Mouse (Mus musculus) limb, embryonic 12.5 days (tissue): ENCODE results near the gene Olfr1161. TPM values are rescaled to one million over a fixed set of nuclear protein-coding genes. Genes with fewer than 3 reads are reported as not detected.
"Not testable (repeated sequence)": the region's sequence is repeated elsewhere in the genome, so short reads cannot be mapped to it uniquely, and the experiment has no call there.

Experiments used
- ATAC-seq: fragments of 200-750 bp; cut with Nextera tagmentation; 2 replicates; pipeline ENCODE4 v1.8.0; 2017; ENCODE audit warnings: low read depth, moderate TSS enrichment; ENCODE audit not compliant: insufficient number of reproducible peaks, insufficient read depth, low FRiP score, low TSS enrichment
- H3K27ac ChIP-seq: fragments of 300-500 bp; sonication (generic); 2 replicates; pipeline ENCODE4 v1.5.1; 2016; ENCODE audit warnings: mild to moderate bottlenecking, moderate library complexity
- H3K27me3 ChIP-seq: fragments of 300-500 bp; sonication (generic); 2 replicates; pipeline ENCODE4 v1.6.1; 2016; ENCODE audit warnings: mild to moderate bottlenecking, moderate library complexity
- H3K36me3 ChIP-seq: fragments of 300-500 bp; sonication (generic); 2 replicates; pipeline ENCODE4 v1.6.1; 2016; ENCODE audit warnings: mild to moderate bottlenecking, moderate library complexity
- H3K4me1 ChIP-seq: fragments of 300-500 bp; sonication (generic); replicated peaks from 2 replicates; pipeline ENCODE4 v1.6.1; 2016
- H3K4me2 ChIP-seq: fragments of 300-500 bp; sonication (generic); 2 replicates; pipeline ENCODE4 v1.6.1; 2016; ENCODE audit warnings: mild to moderate bottlenecking, moderate library complexity
- H3K4me3 ChIP-seq: fragments of 300-500 bp; sonication (generic); replicated peaks from 2 replicates; pipeline ENCODE4 v1.5.1; 2016; ENCODE audit warnings: mild to moderate bottlenecking
- H3K9ac ChIP-seq: fragments of 300-500 bp; sonication (generic); replicated peaks from 2 replicates; pipeline ENCODE4 v1.6.1; 2016; ENCODE audit warnings: mild to moderate bottlenecking, moderate library complexity
- H3K9me3 ChIP-seq: fragments of 300-500 bp; sonication (generic); 2 replicates; pipeline ENCODE4 v1.6.1; 2016; ENCODE audit warnings: mild to moderate bottlenecking, moderate library complexity
- WGBS: fragments of 180-500 bp; shearing (Covaris S2); methylation state at CpG from one replicate; pipeline ENCODE4 v1.1.7; 2016; 5-methylcytosine and 5-hydroxymethylcytosine counted together
- polyA plus RNA-seq: library from polyadenylated mRNA; unstranded; fragments of >200 nt; fragmentation: Nextera tagmentation; extraction: Ambion mirVana; gene quantifications from 2 replicates; pipeline ENCODE4 v1.2.1, GENCODE M21; 2016

Gene Olfr1161
- polyA plus RNA-seq: not detected in 2 replicates

GRCm38 (mm10) chr2:88022474-88022873, at the start of gene Olfr1161:
Olfr1161 (plus strand) TSS chr2:88022774.
- 89% methylated on average over 1 of the region's 1 CpGs for WGBS
- not testable (repeated sequence) for H3K4me3 ChIP-seq, ATAC-seq, H3K27ac ChIP-seq, H3K27me3 ChIP-seq, H3K9ac ChIP-seq, H3K4me2 ChIP-seq, H3K9me3 ChIP-seq, H3K36me3 ChIP-seq, H3K4me1 ChIP-seq

DNA sequence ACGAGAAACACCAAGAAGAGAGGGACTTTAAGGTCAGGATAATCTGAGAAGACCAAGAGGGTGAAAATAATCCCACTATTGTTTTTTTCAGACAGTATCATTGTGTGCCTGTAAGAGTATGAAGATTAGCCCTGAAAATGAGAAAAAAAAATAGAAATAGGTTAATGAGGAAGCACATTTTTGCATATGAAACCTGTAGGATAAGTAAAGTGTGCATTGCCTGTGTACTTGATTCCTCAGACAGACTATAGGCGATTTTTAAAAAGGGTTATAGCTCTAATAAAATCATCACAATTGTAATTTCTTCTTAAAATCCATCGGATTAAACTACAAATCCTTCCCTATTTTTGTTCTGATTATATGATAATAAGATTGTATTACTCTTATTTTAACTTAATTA, 48.0 kb upstream of the Olfr1161 start, which contains the start of gene Olfr74:
Gene Olfr74 (minus strand): TSS at position 101 of the 400 bp plus-strand sequence.
- ATAC-seq: no peak
- Histone ChIP-seq H3K27ac (no peak within 1 kb of the TSS), H3K9me3 (no peaks in the 10 kb centered on the region), H3K4me2 (no peak within 1 kb of the TSS), H3K4me1 (no peaks in the 10 kb centered on the region), H3K4me3 (no peak within 1 kb of the TSS), H3K9ac (no peak within 1 kb of the TSS), H3K27me3 (no peaks in the 10 kb centered on the region), H3K36me3 (no peaks in the 10 kb centered on the region)
- WGBS: 75% methylated on average over 3 of the region's 3 CpGs

DNA sequence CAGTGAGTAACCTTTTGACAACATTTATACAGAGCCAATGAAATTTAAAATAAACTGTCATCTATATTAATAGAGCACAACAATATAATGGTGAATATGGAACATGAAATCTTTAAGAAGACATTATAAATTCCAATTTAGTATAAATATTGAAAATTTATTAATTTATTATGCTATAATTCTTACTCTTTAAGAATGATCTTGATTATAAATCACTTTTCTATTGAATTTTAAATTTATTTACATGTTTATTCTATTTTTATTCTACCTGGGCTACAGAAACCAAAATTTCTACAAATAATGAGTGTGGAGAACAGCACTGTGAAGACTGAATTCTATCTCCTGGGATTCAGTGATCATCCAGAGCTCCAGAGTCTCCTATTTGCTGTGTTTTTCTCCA, 32.8 kb upstream of the Olfr1161 start, which contains the start of gene Olfr1158:
Gene Olfr1158 (plus strand): TSS at position 301 of the 400 bp plus-strand sequence.
- ATAC-seq: no peak
- Histone ChIP-seq H3K27me3 (no peaks in the 10 kb centered on the region), H3K4me3 (no peak within 1 kb of the TSS), H3K9me3 (no peaks in the 10 kb centered on the region), H3K27ac (no peak within 1 kb of the TSS), H3K9ac (no peak within 1 kb of the TSS), H3K4me1 (no peaks in the 10 kb centered on the region), H3K4me2 (no peak within 1 kb of the TSS), H3K36me3 (no peaks in the 10 kb centered on the region)

DNA sequence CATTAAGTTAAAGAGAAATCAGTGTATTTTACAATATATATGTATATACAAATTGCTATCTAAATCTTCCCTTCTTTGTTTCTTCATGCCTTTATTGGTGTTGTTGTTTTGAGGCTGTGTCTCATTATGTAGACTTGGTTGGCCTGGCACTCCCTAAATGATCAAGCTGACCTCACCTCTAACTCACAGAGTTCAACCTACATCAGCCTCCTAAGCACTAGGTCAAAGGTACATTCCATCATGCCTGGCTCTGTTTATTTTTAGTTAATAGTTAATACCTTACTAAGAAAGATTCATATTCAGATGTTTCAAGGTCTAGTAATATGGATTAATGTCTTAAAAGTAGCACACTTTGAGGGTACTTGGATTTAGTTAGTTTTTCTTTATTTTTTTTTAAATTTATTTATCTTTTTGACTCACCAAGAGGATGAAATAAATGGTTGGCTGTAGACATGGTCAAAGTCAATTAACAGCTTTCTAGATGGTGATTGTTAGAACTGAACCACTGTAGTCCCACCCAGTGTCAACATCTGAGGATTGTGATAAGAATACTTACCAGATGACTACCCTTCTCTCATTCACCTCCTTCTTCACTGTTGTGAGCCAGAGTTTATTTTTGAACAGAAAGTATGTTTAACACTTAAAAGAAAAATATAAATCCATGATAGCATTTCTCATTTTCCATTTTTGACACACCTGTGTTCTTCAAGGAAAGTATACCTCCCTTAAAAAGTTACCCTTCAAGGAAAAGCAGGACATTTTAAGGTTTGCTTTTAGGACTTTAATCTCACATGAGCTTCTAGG, 14.9 kb upstream of the Olfr1161 start, which contains the start of gene Olfr1160:
Gene Olfr1160 (minus strand): TSS at position 754 of the 804 bp plus-strand sequence.
- Histone ChIP-seq H3K27me3 (no peaks in the 10 kb centered on the region), H3K36me3 (no peaks in the 10 kb centered on the region), H3K4me3 (no peak within 1 kb of the TSS), H3K27ac (no peak within 1 kb of the TSS), H3K9ac (no peak within 1 kb of the TSS), H3K9me3 (no peaks in the 10 kb centered on the region), H3K4me1 (no peaks in the 10 kb centered on the region), H3K4me2 (no peak within 1 kb of the TSS)
- no peak for ATAC-seq

DNA sequence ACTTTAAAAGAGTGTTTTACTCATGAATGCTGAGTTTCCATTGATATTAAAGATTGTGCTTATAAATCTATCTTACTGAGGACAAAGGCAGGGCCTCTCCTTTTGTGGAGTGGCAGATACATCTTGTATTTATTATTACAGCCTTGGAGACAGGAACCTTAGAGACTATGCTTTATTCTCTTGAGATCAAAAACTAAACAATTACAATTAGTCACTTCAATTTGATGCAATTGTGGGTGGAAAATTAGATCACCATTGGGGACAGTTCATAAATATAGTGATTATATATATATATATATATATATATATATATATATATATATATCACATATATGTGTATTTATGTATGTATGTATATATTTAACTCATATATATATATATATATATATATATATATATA, 15.0 kb downstream of the Olfr1161 start, which contains the start of gene Olfr73:
Gene Olfr73 (minus strand): TSS at position 101 of the 400 bp plus-strand sequence.
- H3K36me3 ChIP-seq: no peaks in the 10 kb centered on the region
- H3K27ac ChIP-seq: no peak within 1 kb of the TSS
- no peak within 1 kb of the TSS for H3K4me2 ChIP-seq
- H3K4me3 ChIP-seq: no peak within 1 kb of the TSS
- H3K9ac ChIP-seq: no peak within 1 kb of the TSS
- no peaks in the 10 kb centered on the region for H3K27me3 ChIP-seq
- no peaks in the 10 kb centered on the region for H3K4me1 ChIP-seq
- no peaks in the 10 kb centered on the region for H3K9me3 ChIP-seq
- no peak for ATAC-seq

DNA sequence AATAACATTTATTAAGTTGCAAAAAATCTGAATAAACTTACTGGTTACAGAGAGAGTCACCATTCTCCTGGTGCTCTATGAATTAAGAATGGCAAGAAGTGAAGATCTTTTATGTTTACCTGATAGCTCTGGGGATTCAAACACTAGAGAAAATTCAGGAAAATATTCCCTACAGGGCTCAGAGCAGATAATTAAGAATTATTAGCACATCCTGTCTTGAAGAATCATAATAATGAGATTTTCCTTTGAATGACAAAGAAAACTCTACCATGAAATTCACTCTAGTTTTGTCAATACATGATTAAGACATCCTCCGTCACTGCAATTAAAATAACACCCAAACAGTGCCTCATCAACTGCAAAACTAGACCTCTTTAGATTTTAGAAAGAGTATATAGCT, 28.5 kb downstream of the Olfr1161 start, which contains the start of gene Olfr1162:
Gene Olfr1162 (minus strand): TSS at position 101 of the 400 bp plus-strand sequence.
- H3K27me3 ChIP-seq: no peaks in the 10 kb centered on the region
- H3K4me2 ChIP-seq: no peak within 1 kb of the TSS
- H3K9ac ChIP-seq: no peak within 1 kb of the TSS
- no peak for ATAC-seq
- H3K9me3 ChIP-seq: no peaks in the 10 kb centered on the region
- no peak within 1 kb of the TSS for H3K27ac ChIP-seq
- 82% methylated on average over 1 of the region's 1 CpGs for WGBS
- H3K4me3 ChIP-seq: no peak within 1 kb of the TSS
- no peaks in the 10 kb centered on the region for H3K36me3 ChIP-seq
- no peaks in the 10 kb centered on the region for H3K4me1 ChIP-seq

GRCm38 (mm10) chr2:88063587-88063986, 41.0 kb downstream of the Olfr1161 start:
- Histone ChIP-seq H3K4me1 (no peaks in the 10 kb centered on the region), H3K9ac (no peak overlapping the region), H3K4me2 (no peak overlapping the region), H3K27me3 (no peaks in the 10 kb centered on the region), H3K4me3 (no peak overlapping the region), H3K27ac (no peak overlapping the region), H3K36me3 (no peaks in the 10 kb centered on the region), H3K9me3 (0 out of 2 replicates have a peak, but pooled peaks cover 9% of the 10 kb centered on the region)
- 75% methylated on average over 2 of the region's 2 CpGs for WGBS
- ATAC-seq: no peak

DNA sequence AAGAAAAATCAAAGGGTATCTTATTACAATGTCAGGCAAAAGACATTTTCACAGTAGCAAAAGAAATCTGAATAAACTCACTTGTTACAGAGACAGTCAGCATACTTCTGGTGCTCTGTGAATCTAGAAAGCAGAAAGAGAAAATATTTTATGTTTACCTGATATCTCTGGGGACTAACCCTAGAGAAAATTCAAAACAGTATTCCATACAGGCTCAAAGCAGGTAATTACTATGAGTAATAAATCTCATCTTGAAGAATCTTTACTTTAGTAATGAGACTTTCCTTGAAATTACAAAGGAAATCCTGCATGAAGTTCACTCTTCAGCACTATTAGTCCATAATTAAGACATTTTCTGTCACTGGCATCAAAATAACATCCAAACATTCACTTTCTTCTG, 49.2 kb downstream of the Olfr1161 start, which contains the start of gene Olfr1163:
Gene Olfr1163 (minus strand): TSS at position 101 of the 400 bp plus-strand sequence.
- Histone ChIP-seq H3K9me3 (no peaks in the 10 kb centered on the region), H3K4me2 (no peak within 1 kb of the TSS), H3K27ac (no peak within 1 kb of the TSS), H3K27me3 (no peaks in the 10 kb centered on the region), H3K4me3 (no peak within 1 kb of the TSS), H3K4me1 (no peaks in the 10 kb centered on the region), H3K9ac (no peak within 1 kb of the TSS), H3K36me3 (no peaks in the 10 kb centered on the region)
- no peak for ATAC-seq

Other genes with a start within 250 kb of the Olfr1161 start
- gene Olfr152, start 243.3 kb upstream of the Olfr1161 start, polyA plus RNA-seq: not detected in 2 replicates
- gene Olfr1143, start 222.2 kb upstream of the Olfr1161 start, polyA plus RNA-seq: not detected in 2 replicates
- gene Olfr1145, start 213.0 kb upstream of the Olfr1161 start, polyA plus RNA-seq: not detected in 2 replicates
- not detected in 2 replicates for gene Olfr1148, start 192.2 kb upstream of the Olfr1161 start, polyA plus RNA-seq
- gene Olfr1150-ps1, start 178.8 kb upstream of the Olfr1161 start, polyA plus RNA-seq: not detected in 2 replicates
- not detected in 2 replicates for gene Olfr1151, start 166.9 kb upstream of the Olfr1161 start, polyA plus RNA-seq
- gene Olfr1152, start 156.3 kb upstream of the Olfr1161 start, polyA plus RNA-seq: not detected in 2 replicates
- gene Olfr1153, start 127.8 kb upstream of the Olfr1161 start, polyA plus RNA-seq: not detected in 2 replicates
- not detected in 2 replicates for gene Olfr1154, start 117.6 kb upstream of the Olfr1161 start, polyA plus RNA-seq
- gene Olfr1155, start 77.6 kb upstream of the Olfr1161 start, polyA plus RNA-seq: not detected in 2 replicates
- not detected in 2 replicates for gene Olfr1156, start 69.7 kb upstream of the Olfr1161 start, polyA plus RNA-seq
- gene Olfr1157, start 54.5 kb upstream of the Olfr1161 start, polyA plus RNA-seq: not detected in 2 replicates
- not detected in 2 replicates for gene Olfr74, start 48.1 kb upstream of the Olfr1161 start, polyA plus RNA-seq
- not detected in 2 replicates for gene Olfr1158, start 32.7 kb upstream of the Olfr1161 start, polyA plus RNA-seq
- not detected in 2 replicates for gene Olfr1160, start 14.5 kb upstream of the Olfr1161 start, polyA plus RNA-seq
- gene Olfr73, start 14.9 kb downstream of the Olfr1161 start, polyA plus RNA-seq: not detected in 2 replicates
- not detected in 2 replicates for gene Olfr1162, start 28.4 kb downstream of the Olfr1161 start, polyA plus RNA-seq
- gene Olfr1163, start 49.1 kb downstream of the Olfr1161 start, polyA plus RNA-seq: not detected in 2 replicates
- not detected in 2 replicates for gene Olfr1164, start 71.2 kb downstream of the Olfr1161 start, polyA plus RNA-seq
- not detected in 2 replicates for gene Olfr1166, start 105.5 kb downstream of the Olfr1161 start, polyA plus RNA-seq
- gene Olfr1167, start 132.4 kb downstream of the Olfr1161 start, polyA plus RNA-seq: not detected in 2 replicates
- not detected in 2 replicates for gene Olfr1168, start 159.1 kb downstream of the Olfr1161 start, polyA plus RNA-seq
- gene Olfr1170, start 205.6 kb downstream of the Olfr1161 start, polyA plus RNA-seq: not detected in 2 replicates